Mouse (Mus musculus) gastrocnemius, postnatal 14 days (tissue): Measurements from ENCODE around the gene Chn2. TPM values are rescaled to one million over a fixed set of nuclear protein-coding genes. Genes with fewer than 3 reads are reported as not detected.

Source experiments
- DNase-seq: peaks from one replicate; pipeline ENCODE4 v3.0.0; 2021; ENCODE audit warnings: mixed read lengths
- intact Hi-C: fragments of 180-260 bp; cut with DNase I; formaldehyde crosslinking; loops from one replicate; pipeline ENCODE4 v1.15.1; 2025; ENCODE audit warnings: low total_unique reads
- total RNA-seq, 2 experiments: library from RNA; stranded (reverse); gene quantifications; 2 replicates each; pipeline ENCODE4 v1.2.3; 2021

The Chn2 gene
- total RNA-seq, 2 experiments from 2014 or later = 3.8 to 5.2 TPM

GRCm38 (mm10) chr6:54289774-54290500 lies 250.6 kb downstream of the Chn2 start:
- intact Hi-C loops = no loop called here
- DNase-seq = no peak

GRCm38 (mm10) chr6:54297231-54297630 lies 257.9 kb downstream of the Chn2 start:
- intact Hi-C loops = no loop called here
- no peak for DNase-seq

GRCm38 (mm10) chr6:54299417-54299816 lies 260.1 kb downstream of the Chn2 start:
- DNase-seq = no peak
- intact Hi-C loops = no loop called here

- DNase-seq = no peak
- intact Hi-C loops = no loop called here
Observed at GRCm38 (mm10) chr6:54305777-54306176, 266.4 kb downstream of the Chn2 start.

- no peak for DNase-seq
- intact Hi-C loops = no loop called here
Observed at GRCm38 (mm10) chr6:54313071-54313470, 273.7 kb downstream of the Chn2 start.

GRCm38 (mm10) chr6:54318618-54319017 lies 279.3 kb downstream of the Chn2 start:
- no peak for DNase-seq
- intact Hi-C loops = no loop called here

GRCm38 (mm10) chr6:54319198-54319597 lies 279.8 kb downstream of the Chn2 start:
- intact Hi-C loops = no loop called here
- DNase-seq = no peak

DNA sequence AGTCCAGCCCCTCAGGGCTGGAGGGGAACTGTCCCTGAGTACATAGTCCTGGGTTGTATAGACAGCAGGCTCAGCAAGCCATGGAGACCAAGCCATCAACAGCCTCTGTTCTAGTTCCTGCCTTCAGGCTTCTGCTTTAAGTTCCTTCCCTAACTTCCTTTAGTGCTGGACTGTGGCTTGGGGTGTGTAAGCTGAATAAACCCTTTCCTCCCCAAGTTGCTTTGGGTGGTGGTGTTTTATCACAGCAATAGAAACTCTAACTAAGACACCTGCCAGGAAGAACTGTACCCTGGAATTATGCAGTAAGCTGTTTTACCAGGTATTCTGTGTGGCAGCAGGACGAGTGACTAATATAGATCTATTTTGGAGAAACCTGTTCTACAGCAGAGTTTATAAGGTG lies 280.9 kb downstream of the Chn2 start:
- intact Hi-C loops = no loop called here
- no peak for DNase-seq

DNA sequence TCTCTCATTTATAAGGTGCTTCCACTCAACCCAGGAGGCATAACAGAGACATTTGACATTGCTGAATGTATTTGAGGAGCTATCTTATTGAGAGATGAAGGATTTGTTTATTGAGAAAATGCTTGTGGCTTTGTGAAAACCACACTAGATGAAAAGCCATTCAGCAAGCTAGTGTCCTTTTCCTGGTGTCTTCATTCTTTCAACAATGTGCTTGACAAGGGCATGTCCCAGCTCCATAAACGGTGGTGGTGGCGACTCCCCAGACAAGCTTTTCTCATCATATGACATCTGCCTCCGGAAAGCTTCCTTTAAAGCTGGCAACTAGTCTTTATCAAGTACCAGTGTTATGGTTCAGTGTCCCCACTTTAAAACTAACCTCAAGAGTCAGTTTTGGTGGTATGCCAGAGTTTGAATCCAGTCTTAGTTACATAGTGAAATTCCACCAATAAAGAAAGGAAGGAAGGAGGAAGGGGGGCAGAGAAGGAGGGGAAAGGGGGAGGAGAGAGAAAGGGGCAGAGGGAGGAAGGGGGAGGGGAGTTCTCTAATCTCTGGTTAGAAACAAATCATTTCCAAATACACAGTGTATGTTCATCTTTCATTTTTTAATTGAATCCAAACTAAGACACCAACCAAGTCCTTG lies 286.0 kb downstream of the Chn2 start, which contains the start of gene Prr15:
Gene Prr15 (plus strand): TSS at position 590 of the 640 bp plus-strand sequence.
- DNase-seq = no peak
- intact Hi-C loops = no loop called here

GRCm38 (mm10) chr6:54326671-54327625 lies 287.6 kb downstream of the Chn2 start:
- peak; percentile 36 for DNase-seq
- intact Hi-C loops = no loop called here

DNA sequence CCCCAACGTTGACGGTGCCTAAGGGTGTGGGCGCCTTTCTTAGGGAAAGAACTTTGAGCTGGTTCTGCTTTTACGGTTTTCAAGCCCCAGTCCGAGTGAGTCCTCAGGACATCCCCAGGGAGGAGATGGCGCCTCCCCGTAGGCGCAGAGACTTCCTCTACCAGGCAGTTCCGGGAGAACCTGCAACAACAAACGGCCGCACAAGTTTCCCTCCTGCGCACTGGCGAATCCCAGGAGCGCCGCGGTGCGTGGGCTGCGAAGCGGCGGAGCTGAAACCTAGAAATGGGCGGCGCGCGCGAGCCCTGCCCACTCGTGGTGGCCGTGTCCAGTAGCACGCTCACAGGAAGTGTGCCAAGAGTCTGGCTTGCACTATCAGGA lies 288.3 kb downstream of the Chn2 start:
- intact Hi-C loops = no loop called here
- peak; percentile 67 for DNase-seq

GRCm38 (mm10) chr6:54328783-54329182 lies 289.4 kb downstream of the Chn2 start:
- no peak for DNase-seq
- intact Hi-C loops = no loop called here

DNA sequence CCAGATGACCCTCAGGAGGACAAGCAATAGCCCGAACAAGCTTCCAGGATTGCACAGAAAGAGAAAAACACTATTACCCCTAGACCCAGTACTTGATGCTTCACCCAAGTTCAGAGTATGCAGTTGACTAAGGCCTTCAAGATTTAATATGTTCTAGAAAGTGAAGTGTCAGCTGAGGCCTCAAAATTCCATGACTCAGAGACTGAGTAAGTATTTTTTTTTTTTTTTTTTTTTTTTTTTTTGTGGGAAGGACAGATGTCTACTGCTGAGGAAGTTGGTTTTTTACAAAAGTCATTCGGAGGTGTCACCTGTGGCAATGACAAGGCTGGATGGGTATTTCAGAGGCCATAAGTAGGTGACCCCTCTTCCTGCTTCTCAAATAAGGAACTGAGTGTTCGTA lies 290.2 kb downstream of the Chn2 start:
- intact Hi-C loops = no loop called here
- no peak for DNase-seq

DNA sequence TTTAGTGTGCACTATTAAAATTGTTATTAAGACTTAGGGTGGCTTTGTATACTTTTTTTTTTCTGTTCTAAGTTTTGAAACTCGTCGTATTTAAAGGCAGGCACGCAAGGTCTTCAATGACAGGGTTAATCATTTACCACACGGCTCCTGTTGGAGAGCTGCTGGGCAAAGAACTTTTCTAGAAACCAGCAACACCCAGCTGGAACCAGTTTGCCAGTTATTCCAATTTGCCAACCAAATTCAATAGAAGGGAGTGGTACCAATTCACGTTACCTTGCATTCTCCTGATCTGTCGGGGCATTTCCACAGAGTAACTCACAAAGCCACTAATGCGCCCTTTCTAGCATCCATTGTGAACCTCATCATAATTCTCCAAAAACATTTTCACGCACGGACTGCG lies 290.8 kb downstream of the Chn2 start:
- intact Hi-C loops = no loop called here

DNA sequence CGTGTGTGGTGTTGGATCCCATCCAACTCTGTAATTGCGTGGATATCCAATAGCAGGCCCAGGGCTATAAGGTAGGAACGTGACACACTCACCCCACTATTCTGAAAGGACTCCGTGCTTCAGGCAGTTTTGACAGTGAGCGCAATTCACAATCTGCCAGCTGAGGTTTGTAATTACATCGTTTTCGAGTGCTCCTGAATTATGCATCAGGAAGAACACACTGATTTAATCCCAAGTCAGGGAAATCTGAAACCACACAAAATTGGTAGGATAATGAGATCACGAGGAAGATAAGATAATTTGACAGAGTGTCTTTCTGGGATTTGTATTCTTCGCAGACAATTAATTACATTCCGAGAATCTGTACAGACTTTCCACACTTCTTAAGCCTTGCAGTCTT lies 292.4 kb downstream of the Chn2 start:
- intact Hi-C loops = no loop called here
- DNase-seq = no peak

More for the DNA sequence above, 290.8 kb downstream of the Chn2 start:
- no peak for DNase-seq

GRCm38 (mm10) chr6:54332203-54332602 lies 292.8 kb downstream of the Chn2 start:
- no peak for DNase-seq
- intact Hi-C loops = no loop called here

DNA sequence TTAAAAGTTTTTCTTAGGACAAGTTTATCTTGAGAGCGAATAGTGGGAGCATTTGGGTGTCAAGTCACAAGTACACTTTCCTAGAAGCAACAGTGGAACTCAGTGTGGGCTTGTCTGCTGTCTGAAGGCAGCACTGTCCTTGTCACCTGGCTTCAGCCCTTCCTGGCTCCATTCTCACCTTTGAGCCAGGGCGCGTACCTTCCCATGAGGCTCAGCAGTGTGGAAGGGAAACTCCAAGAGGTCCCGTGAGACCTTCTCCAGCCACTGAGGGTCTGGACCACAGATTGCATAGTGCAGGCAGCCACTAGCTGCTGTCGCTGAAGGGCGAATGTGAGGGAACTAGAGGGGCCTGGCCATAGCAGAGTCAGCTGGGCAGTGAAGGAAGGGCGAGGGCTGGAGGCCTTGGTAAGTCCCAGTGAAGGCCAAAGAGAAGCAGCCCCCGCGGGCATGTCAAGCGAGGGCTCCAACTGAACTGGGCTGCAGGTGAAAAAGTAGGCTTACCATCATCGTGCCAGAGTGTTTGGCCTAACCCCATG lies 293.8 kb downstream of the Chn2 start:
- peak; percentile 18 for DNase-seq
- intact Hi-C loops = no loop called here

GRCm38 (mm10) chr6:54333652-54334396 lies 294.5 kb downstream of the Chn2 start:
- intact Hi-C loops = no loop called here
- no peak for DNase-seq

- intact Hi-C loops = no loop called here
- no peak for DNase-seq
Observed at GRCm38 (mm10) chr6:54337321-54337720, 298.0 kb downstream of the Chn2 start.
